Mouse (Mus musculus): ENCODE data around the gene Surf6.
"Not testable (repeated sequence)": the region's sequence is repeated elsewhere in the genome, so short reads cannot be mapped to it uniquely, and the experiment has no call there.

Surf6 gene

DNA sequence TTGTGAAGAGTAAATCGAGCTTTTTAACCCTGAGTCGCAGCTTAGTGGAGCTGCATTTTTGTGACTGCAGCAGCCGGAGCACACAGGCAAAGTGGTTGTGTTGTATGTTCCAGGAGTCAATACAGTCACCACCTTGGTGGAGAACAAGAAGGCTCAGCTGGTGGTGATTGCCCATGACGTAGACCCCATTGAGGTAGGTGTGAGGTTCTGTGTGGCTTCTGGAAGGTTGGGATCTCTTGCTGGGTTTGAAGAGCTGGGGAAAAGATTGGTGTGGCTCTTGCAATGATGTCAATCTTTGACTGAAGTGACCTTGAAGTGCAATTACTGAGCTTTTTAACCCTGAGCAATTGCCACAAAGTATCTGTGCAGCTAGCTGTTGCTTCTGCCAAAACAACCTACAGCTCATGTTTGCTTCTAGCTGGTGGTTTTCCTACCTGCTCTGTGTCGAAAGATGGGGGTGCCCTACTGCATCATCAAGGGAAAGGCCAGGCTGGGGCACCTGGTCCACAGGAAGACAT lies 9.6 kb upstream of the Surf6 start:
- DNase-seq = peak; percentile 32

GRCm38 (mm10) chr2:26910994-26911765 lies 8.5 kb upstream of the Surf6 start:
- peak; percentile 50 for DNase-seq

DNA sequence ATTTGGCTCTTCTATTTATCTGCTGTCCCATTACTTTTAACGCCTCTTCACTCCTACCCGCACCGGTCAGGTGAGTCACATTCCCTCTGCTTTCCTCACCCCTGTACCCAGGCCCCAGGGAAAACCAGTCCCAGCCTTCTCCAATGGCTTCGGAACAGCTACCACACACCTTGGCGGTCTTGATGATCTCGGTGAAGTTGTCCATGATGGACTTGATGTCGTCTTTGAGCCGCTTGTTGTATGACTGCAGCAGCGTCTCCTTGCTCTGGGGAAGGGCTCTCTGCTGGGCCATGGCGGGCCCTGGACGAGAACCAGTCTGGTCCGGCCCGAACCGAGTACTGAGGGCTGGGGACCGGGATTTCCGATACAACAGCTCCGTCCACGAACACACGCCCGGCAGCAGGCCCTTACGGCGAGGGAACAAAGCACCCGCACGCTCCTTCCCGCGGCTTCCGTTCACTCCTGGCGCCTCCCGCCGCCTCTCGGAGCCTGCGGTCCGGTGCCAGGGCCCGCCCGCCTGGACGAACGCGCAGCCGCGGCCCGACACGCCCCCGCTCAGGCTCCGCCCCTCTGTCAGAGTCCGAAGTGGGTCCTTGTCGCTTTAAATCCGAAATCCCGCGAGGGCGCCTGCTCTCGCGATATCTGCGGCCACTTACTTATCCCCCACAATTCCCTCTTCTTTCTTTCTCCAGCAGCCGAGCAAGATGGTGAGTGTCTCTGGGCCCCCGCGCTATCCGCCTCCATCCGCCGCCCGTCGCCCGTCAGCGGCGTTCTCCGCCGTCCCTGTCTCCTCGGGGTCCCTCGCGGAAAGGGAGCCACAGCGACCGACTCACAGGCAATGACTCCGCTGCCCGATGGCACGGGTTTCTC lies 7.7 kb upstream of the Surf6 start, which contains the start of the genes Med22 and Rpl7a:
Med22 (minus strand) TSS at position 554 of the 870 bp plus-strand sequence.
Rpl7a (plus strand) TSS at position 641 of the 870 bp plus-strand sequence.
- DNase-seq = peak; percentile 99

DNA sequence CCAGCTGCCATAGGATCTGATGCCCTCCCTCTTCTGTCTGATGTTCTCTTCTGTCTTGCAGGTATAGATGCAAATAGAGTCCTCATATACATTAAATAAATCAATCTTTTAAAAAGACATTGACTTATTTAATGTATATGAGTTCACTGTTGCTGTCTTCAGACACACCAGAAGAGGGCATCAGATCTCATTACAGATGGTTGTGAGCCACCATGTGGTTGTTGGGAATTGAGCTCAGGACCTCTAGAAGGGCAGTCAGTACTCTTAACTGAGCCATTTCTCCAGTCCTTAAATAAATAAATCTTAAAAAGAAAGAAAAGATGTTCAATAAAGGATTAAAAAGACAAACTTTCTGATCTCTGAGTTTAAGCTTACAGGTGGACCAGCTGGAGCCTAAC lies 6.7 kb upstream of the Surf6 start:
- no peak for DNase-seq

DNA sequence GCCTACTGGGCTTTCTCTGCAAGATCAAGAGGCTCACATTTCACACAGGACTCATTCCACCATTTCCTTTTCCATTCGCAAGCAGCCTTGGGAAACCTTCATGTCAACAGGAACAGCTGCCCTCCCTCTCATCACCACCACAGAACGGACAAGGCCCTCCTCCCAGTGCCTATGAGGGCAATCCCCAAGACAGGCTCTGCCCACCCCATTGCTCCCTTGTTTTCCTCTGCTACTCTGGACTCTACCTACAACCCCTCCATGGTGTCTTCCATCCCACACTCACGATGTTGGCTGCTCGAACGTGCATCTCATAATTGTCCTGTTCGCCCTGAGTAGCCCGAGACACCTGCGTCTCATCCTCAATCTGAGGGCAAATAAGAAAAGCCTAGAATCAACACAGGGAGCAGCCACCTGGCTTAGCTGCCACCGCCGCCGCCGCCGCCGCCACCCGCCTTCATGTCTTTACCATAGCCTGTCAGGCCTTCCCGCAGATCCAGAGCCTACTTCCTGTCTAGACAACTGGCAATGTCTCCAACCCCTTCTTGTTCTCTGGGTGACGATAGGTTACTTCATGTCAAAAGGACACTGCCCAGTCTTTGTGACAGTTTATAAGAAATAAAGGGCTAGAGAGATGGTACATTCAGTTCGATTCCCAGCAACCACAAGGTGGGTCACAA lies 6.2 kb upstream of the Surf6 start:
- peak; percentile 39 for DNase-seq

- peak; percentile 42 for DNase-seq
These were observed 4.4 kb upstream of the Surf6 start for GRCm38 (mm10) chr2:26907109-26907508.

DNA sequence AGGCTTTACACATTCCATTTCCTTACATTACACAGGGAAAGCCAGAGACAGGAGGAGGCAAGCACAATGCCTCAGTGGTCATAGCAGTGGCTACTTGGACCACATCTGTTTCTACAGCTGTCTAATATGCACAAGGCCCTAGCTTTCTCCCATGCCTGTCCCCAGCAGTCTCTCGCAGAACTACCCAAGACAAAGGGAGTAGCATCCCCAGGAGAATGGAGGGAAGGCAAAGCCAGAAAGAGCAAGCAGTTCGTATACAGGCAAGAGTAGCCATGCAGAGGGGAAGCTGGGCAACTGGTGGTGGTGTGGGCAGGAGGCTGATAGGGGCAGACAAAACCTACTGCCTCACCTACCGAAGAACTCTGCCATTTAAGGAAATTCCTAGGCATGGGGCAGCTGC lies 3.8 kb upstream of the Surf6 start:
- no peak for DNase-seq

- DNase-seq = no peak
These were observed 3.3 kb upstream of the Surf6 start for GRCm38 (mm10) chr2:26905936-26906335.

GRCm38 (mm10) chr2:26903311-26903710 lies 632 bp upstream of the Surf6 start:
- no peak for DNase-seq

- no peak for DNase-seq
These were observed 762 bp downstream of the Surf6 start for GRCm38 (mm10) chr2:26901834-26902400.

- no peak for DNase-seq
These were observed 1.9 kb downstream of the Surf6 start for GRCm38 (mm10) chr2:26900731-26901130.

- DNase-seq = no peak
These were observed 6.8 kb downstream of the Surf6 start for GRCm38 (mm10) chr2:26895898-26896297.

DNA sequence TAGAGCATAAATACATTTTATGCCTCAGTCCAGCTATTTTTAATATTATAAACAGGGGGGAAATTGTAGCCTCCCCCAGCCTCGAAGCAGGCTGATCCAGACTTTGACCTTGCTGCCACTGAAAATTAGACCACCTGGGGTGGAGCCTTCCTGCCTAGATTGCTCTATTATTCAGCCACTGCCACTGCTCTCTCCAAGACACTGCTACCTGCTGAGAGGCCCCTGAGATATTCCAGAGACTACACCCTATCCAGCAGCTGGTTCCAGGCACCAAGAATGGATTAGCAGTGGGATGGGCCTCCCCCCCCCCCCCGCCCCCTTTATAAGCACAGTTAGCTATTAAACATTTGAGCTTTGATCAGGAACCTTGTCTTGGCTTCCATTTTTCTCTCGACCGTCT lies 16.5 kb downstream of the Surf6 start:
- DNase-seq = not testable (repeated sequence)

GRCm38 (mm10) chr2:26885541-26885940 lies 17.1 kb downstream of the Surf6 start:
- not testable (repeated sequence) for DNase-seq

- no peak for DNase-seq
These were observed 24.1 kb downstream of the Surf6 start for GRCm38 (mm10) chr2:26878571-26878970.

DNA sequence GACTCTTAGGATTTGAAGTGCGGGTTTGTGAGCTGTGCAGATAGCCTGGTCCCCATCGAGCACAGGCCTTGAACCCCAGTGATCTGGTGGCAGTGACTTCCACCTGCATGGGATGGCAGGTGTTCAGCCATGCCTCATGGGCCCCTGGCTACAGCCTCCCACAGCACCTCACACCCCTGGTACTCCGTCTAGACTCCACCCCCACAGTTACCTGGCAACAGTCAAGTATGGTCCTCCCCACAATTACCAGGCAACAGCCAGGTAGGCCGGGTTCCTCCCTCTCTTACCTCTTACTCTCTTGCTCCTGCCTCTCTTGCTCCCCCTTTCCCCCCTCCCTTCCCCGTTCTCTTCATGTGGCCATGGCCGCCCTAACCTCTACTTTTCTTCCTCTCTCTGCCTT lies 32.0 kb downstream of the Surf6 start:
- no peak for DNase-seq

DNA sequence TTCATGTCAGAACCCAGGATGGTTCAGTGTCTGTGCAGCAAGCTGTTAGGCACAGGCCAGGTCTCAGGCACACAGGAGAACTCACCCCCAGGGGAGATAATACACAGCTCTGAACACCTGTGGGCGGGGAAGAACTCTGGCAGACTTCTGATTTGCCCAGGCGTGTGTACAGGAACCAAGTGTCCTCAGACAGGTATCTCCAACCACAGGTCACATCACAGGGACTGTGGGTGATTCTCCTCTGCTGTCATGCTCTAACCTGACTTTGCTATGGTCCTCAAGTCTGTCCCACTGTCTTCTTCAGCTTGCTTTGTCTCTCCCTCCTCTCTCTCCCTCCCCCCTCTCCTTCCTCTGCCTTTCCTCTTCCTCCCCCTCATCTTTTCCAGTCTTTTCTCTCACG lies 37.8 kb downstream of the Surf6 start, which contains the start of gene Abo:
Abo (minus strand) TSS at position 101 of the 400 bp plus-strand sequence.
- DNase-seq = no peak

GRCm38 (mm10) chr2:26862856-26863255 lies 39.8 kb downstream of the Surf6 start:
- no peak for DNase-seq

- peak; percentile 3 for DNase-seq
These were observed 55.0 kb downstream of the Surf6 start for GRCm38 (mm10) chr2:26847706-26848105.
